Mouse (Mus musculus) G1E (cell line): ENCODE data around the gene Mpped2.

ENCODE experiments used
- CTCF ChIP-seq: IDR thresholded peaks from 2 replicates; pipeline ENCODE4 v1.5.1; 2012; ENCODE audit warnings: low read depth, low read length, inconsistent platforms, mixed read lengths
- GATA1 ChIP-seq: IDR thresholded peaks from 2 replicates; pipeline ENCODE4 v1.6.1; 2012; ENCODE audit warnings: borderline replicate concordance, low read length, inconsistent platforms, mixed read lengths
- GATA2 ChIP-seq: IDR thresholded peaks from 2 replicates; pipeline ENCODE4 v1.6.1; 2012; ENCODE audit warnings: low read depth, low read length, inconsistent platforms, borderline replicate concordance
- POLR2AphosphoS5 ChIP-seq: IDR thresholded peaks from 2 replicates; pipeline ENCODE4 v1.6.1; 2012; ENCODE audit warnings: low read depth, low read length, inconsistent platforms; ENCODE audit not compliant: insufficient replicate concordance
- TAL1 ChIP-seq: conservative IDR thresholded peaks from 2 replicates; pipeline ENCODE4 v1.6.1; 2012; ENCODE audit warnings: low read depth, low read length, inconsistent platforms, mixed read lengths

DNA sequence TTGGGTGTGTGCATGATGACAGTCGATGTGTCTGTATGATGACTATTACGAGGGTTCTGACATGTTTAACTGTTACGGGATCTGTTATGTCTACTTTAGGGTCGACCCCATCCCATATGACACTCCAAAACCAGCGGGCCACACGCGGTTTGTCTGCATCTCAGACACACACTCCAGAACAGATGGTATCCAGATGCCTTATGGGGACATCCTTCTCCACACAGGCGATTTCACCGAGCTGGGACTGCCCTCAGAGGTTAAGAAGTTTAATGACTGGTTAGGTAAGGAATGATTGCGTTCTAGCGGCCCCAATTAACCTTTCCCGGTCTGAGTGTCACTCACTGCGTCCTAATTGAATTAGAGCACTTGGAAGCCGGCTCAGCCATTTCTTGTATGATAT, 51.5 kb downstream of the Mpped2 start:
- TF ChIP-seq CTCF, result no peak
- no peak for TF ChIP-seq GATA1
- TF ChIP-seq POLR2AphosphoS5, result no peak
- no peak for TF ChIP-seq GATA2
- TF ChIP-seq TAL1, result no peak
